Mouse (Mus musculus): Measurements from ENCODE around the gene Hivep2. TPM values are rescaled to one million over a fixed set of nuclear protein-coding genes. Genes with fewer than 3 reads are reported as not detected.

Gene Hivep2
- polyA plus RNA-seq, 1 experiment from 2014 or later: 11.7 TPM

DNA sequence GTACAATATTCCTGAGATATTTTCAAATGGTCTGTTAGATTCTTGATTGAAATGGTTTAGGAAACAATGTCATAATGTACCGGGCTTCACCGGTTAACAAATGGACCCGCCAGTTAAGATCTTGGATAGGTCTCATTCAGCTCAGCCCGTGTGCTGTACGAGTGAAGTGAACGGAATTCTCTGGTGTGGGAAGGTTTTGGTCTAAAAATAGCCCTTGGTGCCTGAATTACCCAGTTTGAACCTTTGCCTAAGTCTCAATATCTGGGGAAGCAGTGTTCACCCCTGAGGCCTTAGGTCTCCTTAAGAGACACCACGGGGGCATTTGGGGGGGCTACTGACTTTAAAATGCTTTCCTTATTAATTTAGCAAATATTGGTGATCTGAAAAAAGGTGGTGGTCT, 8.6 kb downstream of the Hivep2 start:
- no peaks in the 10 kb centered on the region for H3K27me3 ChIP-seq (replicated peaks)
- no peaks in the 10 kb centered on the region for H3K9me3 ChIP-seq (replicated peaks)
- WGBS: 76% methylated on average over 7 of the region's 7 CpGs
- H3K9ac ChIP-seq (replicated peaks): no peak overlapping the region
- H3K27ac ChIP-seq (replicated peaks): no peak overlapping the region
- H3K4me1 ChIP-seq: peaks cover 8% of the 10 kb centered on the region; the same call in 1 of the 2 replicates
- ATAC-seq (ENCODE audit: low FRiP score): no peak
- H3K4me3 ChIP-seq (replicated peaks): no peak overlapping the region
- H3K36me3 ChIP-seq: no peaks in the 10 kb centered on the region
- H3K4me2 ChIP-seq: no peak overlapping the region

DNA sequence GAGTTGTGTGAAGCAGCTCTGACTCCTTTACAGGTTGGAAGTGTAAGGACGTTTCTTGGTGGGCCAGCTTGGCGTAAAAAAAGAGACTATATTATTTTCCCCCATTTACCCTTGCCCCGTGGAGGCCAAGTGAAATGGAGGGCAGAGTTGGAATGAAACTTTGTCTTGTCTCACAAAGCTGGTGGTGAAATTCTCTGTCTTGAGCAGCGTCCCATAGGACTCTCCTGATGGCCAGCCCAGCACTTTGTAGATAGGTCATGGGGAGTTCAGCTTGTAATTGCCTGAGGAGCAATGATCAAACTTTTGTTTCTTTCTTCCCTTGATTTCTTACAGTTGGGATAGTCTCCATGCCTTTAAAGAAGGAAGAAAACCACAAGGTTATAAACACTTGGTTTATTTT, 10.0 kb downstream of the Hivep2 start:
- no peaks in the 10 kb centered on the region for H3K27me3 ChIP-seq (replicated peaks)
- H3K4me3 ChIP-seq (replicated peaks): no peak overlapping the region
- H3K4me2 ChIP-seq: no peak overlapping the region
- H3K9me3 ChIP-seq (replicated peaks): no peaks in the 10 kb centered on the region
- WGBS: 50% methylated on average over 4 of the region's 4 CpGs
- H3K36me3 ChIP-seq: no peaks in the 10 kb centered on the region
- no peak for ATAC-seq (ENCODE audit: low FRiP score)
- no peak overlapping the region for H3K9ac ChIP-seq (replicated peaks)
- peaks cover 8% of the 10 kb centered on the region; the same call in 1 of the 2 replicates for H3K4me1 ChIP-seq
- no peak overlapping the region for H3K27ac ChIP-seq (replicated peaks)

DNA sequence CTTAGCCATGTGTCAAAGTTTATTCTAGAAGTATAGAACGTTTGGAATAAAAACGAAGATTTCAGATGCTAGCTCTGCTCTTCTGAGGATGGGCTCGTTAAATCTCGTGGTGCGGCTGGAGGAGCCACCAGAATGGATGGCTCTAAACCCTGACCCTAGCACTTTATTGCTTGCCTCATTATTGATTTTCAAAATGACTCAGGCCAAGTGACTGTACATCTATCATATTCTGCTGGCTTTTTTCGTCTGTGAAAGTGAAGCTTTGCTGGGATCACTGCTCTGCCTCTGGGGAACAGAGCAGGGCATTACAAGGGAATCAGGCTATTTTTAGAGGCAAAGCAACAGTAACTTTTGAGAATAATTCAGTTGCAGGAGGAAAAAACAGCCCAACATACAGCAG, 10.4 kb downstream of the Hivep2 start:
- Histone ChIP-seq H3K4me3 (replicated peaks) (no peak overlapping the region), H3K4me1 (peaks cover 8% of the 10 kb centered on the region; the same call in 1 of the 2 replicates), H3K4me2 (no peak overlapping the region)

DNA sequence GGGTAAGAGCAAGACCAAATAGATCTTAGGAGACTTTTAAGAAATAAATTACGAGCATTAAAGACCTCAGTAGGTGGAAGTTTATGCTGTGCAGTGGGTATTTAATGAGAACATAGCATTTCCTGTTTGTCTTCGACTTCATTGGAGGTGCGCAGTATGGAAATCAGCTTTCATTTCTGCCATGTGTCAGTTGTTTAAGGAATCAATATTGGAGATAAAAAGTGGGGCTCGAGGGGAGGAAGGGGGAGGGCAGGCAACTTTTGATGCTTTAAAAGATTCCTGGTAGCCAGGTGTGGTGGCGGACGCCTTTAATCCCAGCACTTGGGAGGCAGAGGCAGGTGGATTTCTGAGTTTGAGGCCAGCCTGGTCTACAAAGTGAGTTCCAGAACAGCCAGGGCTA, 16.4 kb downstream of the Hivep2 start:
- H3K9ac ChIP-seq (replicated peaks): no peak overlapping the region
- no peak overlapping the region; the same call in 1 of the 2 replicates for H3K27ac ChIP-seq (replicated peaks)

More for the DNA sequence above, 10.4 kb downstream of the Hivep2 start:
- Histone ChIP-seq H3K27ac (replicated peaks) (no peak overlapping the region), H3K36me3 (no peaks in the 10 kb centered on the region), H3K9me3 (replicated peaks) (no peaks in the 10 kb centered on the region), H3K27me3 (replicated peaks) (no peaks in the 10 kb centered on the region), H3K9ac (replicated peaks) (no peak overlapping the region)
- WGBS: 40% methylated on average over 6 of the region's 6 CpGs
- no peak for ATAC-seq (ENCODE audit: low FRiP score)

DNA sequence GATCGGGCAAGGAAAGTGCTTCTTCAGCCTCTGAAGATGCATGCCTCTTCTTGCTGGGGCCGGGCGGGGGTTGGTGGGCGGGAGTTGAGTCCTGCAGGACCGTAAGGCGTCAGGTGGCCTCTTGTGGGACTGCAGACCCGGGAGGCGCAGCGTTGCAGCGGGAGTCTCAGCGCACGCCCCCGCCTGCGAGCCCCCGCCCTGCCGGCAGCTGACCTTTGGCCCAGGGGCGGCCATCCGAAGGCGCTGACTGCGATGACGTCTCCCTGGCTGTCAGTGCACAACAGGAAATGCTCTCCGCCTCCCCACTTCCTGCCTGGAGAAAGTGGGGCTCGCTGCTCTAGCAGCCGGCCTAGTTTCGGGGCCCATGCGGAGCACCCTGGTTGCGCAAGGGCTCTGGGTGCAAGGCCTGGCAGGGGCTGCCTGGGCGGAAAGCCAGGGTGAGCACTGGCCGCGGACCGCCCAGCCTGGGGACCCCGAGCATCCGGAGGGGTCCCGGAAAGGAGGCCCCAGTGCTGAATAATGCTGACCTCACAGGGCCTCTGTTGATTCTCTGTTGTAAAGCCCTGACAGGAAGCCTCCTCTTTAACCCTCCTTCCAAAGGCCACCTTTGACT, 17.0 kb downstream of the Hivep2 start:
- Histone ChIP-seq H3K9ac (replicated peaks) (peak overlapping the region; percentile 57), H3K4me2 (peak overlapping the region; percentile 75), H3K4me1 (peaks cover 19% of the 10 kb centered on the region), H3K27me3 (replicated peaks) (no peaks in the 10 kb centered on the region), H3K36me3 (no peaks in the 10 kb centered on the region), H3K27ac (replicated peaks) (peak overlapping the region; percentile 81), H3K4me3 (replicated peaks) (peak overlapping the region; percentile 52), H3K9me3 (replicated peaks) (no peaks in the 10 kb centered on the region)
- WGBS: 1% methylated on average over 34 of the region's 34 CpGs
- peak; percentile 91 for ATAC-seq (ENCODE audit: low FRiP score)

More for the DNA sequence above, 16.4 kb downstream of the Hivep2 start:
- H3K4me3 ChIP-seq (replicated peaks): peak overlapping the region; percentile 52
- peaks cover 19% of the 10 kb centered on the region for H3K4me1 ChIP-seq
- H3K36me3 ChIP-seq: no peaks in the 10 kb centered on the region
- no peak for ATAC-seq (ENCODE audit: low FRiP score)
- WGBS: 70% methylated on average over 6 of the region's 6 CpGs
- H3K27me3 ChIP-seq (replicated peaks): no peaks in the 10 kb centered on the region
- H3K9me3 ChIP-seq (replicated peaks): no peaks in the 10 kb centered on the region
- peak overlapping the region; percentile 75 for H3K4me2 ChIP-seq

DNA sequence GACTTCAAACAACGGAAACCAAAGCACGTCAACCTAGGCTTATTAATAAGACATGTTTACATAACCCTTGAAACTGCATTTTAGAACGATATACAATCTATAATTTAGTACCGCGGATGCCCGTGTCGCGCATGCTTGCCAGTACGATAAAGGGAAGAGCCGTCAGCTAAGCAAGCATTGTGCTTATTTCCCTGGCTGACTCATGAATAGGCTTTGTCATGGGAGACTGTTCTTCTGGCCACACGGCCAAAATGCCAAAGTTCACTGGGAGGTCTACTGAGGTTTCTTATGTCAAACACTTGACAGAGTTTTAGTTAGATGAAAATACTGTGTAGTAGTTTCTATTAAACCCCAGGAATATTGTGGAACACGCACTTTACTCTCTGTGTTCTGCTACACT, 17.8 kb downstream of the Hivep2 start:
- no peaks in the 10 kb centered on the region for H3K27me3 ChIP-seq (replicated peaks)
- no peaks in the 10 kb centered on the region for H3K9me3 ChIP-seq (replicated peaks)
- peaks cover 19% of the 10 kb centered on the region for H3K4me1 ChIP-seq
- ATAC-seq (ENCODE audit: low FRiP score): no peak
- H3K27ac ChIP-seq (replicated peaks): 0 out of 2 replicates have a peak overlapping the region, but pooled peaks have one; percentile 81
- H3K9ac ChIP-seq (replicated peaks): no peak overlapping the region
- no peaks in the 10 kb centered on the region for H3K36me3 ChIP-seq
- peak overlapping the region; percentile 75 for H3K4me2 ChIP-seq
- 27% methylated on average over 12 of the region's 12 CpGs for WGBS
- H3K4me3 ChIP-seq (replicated peaks): peak overlapping the region; percentile 52; the same call in 1 of the 2 replicates

DNA sequence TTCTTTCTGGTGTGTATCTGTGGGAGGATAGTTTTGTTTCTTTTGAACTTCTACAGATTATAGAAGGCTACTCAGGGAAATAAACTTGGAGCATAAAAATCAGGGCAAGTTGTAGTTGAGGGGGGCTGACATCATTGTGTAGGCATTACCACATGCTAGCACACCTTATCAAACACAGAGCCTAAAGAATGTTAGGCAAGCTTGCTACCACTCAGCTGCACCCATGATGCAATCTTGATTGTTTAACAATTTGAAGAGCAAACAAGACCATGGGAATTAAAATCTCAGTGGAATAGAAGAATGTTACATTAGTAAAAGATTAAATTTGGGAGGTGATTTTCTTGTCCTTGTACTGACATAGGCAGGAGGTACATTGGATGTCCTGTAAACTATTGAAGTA, 18.4 kb downstream of the Hivep2 start:
- H3K9me3 ChIP-seq (replicated peaks): no peaks in the 10 kb centered on the region
- H3K27ac ChIP-seq (replicated peaks): no peak overlapping the region
- H3K4me2 ChIP-seq: no peak overlapping the region
- H3K4me3 ChIP-seq (replicated peaks): no peak overlapping the region
- H3K9ac ChIP-seq (replicated peaks): no peak overlapping the region
- H3K36me3 ChIP-seq: no peaks in the 10 kb centered on the region
- no peaks in the 10 kb centered on the region for H3K27me3 ChIP-seq (replicated peaks)
- no peak for ATAC-seq (ENCODE audit: low FRiP score)
- peaks cover 19% of the 10 kb centered on the region for H3K4me1 ChIP-seq

DNA sequence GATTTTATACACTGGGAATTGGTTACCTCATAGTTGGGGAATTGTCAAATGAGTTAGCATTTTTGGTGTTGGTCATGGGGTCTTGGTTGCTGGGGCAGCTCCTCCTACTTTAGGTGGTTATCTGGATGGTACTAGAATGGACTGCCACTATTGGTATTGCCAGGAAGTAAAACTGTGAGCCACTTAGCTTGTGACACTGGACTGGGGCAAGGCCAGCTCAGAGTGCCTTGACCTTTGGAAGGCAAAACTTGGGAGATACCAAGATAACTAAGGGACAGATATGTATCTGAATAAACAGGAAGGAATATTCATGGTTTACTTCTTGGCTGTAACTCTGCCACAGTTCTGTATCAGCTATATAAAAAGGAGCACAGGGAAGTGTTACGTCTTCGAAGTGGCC, 20.7 kb downstream of the Hivep2 start:
- H3K4me2 ChIP-seq: no peak overlapping the region
- H3K27me3 ChIP-seq (replicated peaks): no peaks in the 10 kb centered on the region
- no peaks in the 10 kb centered on the region for H3K36me3 ChIP-seq
- H3K4me1 ChIP-seq: peaks cover 19% of the 10 kb centered on the region
- no peak overlapping the region for H3K4me3 ChIP-seq (replicated peaks)
- H3K9me3 ChIP-seq (replicated peaks): no peaks in the 10 kb centered on the region
- no peak for ATAC-seq (ENCODE audit: low FRiP score)
- no peak overlapping the region for H3K27ac ChIP-seq (replicated peaks)
- WGBS: 90% methylated on average over 2 of the region's 2 CpGs
- no peak overlapping the region for H3K9ac ChIP-seq (replicated peaks)

DNA sequence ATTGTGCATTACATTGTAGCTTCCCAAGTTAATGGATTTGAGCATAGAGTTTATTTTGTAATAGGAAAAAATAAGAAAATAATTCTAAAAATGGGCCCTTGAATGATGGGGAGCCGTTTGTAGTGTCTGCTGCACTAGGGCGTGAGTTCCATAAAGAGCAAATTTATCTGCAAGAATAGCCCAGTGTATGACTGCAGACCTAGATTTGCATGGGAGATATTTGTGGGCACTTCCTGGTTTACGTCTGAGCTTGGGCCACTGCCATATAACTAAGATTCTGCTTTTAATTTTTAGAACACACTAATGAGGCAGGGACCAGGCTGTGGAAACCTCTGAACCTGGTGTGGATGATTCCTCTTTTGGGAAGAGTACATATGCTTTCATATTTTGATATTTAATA, 21.5 kb downstream of the Hivep2 start:
- no peak overlapping the region for H3K4me3 ChIP-seq (replicated peaks)
- 88% methylated on average over 3 of the region's 3 CpGs for WGBS
- no peak overlapping the region for H3K27ac ChIP-seq (replicated peaks)
- no peaks in the 10 kb centered on the region for H3K27me3 ChIP-seq (replicated peaks)
- H3K9ac ChIP-seq (replicated peaks): no peak overlapping the region
- no peak for ATAC-seq (ENCODE audit: low FRiP score)
- peaks cover 18% of the 10 kb centered on the region for H3K4me1 ChIP-seq
- no peak overlapping the region for H3K4me2 ChIP-seq
- H3K36me3 ChIP-seq: no peaks in the 10 kb centered on the region
- H3K9me3 ChIP-seq (replicated peaks): no peaks in the 10 kb centered on the region

DNA sequence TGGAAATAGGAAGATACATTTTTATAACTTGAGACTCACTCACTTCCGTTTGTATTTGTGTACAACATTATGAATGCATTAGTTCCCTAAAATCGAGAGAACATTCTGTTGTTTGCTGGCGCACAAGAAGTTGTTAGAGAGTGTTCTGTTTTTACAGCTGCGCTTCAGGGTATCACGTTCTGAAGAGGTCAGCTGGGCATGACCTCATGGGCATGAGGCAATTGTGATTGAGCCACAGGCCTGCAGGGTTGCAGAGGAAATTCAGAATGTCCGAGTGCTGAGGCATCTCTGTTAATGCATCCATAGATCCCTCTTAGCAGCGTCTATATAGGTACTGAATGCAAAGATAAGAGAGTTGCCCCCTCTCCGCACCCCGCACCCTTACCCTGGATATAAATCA, 22.4 kb downstream of the Hivep2 start:
- Histone ChIP-seq H3K27me3 (replicated peaks) (no peaks in the 10 kb centered on the region), H3K4me3 (replicated peaks) (no peak overlapping the region), H3K36me3 (no peaks in the 10 kb centered on the region), H3K4me2 (no peak overlapping the region), H3K4me1 (peaks cover 9% of the 10 kb centered on the region), H3K9ac (replicated peaks) (no peak overlapping the region), H3K27ac (replicated peaks) (no peak overlapping the region), H3K9me3 (replicated peaks) (no peaks in the 10 kb centered on the region)
- ATAC-seq (ENCODE audit: low FRiP score): no peak
- 66% methylated on average over 9 of the region's 9 CpGs for WGBS

DNA sequence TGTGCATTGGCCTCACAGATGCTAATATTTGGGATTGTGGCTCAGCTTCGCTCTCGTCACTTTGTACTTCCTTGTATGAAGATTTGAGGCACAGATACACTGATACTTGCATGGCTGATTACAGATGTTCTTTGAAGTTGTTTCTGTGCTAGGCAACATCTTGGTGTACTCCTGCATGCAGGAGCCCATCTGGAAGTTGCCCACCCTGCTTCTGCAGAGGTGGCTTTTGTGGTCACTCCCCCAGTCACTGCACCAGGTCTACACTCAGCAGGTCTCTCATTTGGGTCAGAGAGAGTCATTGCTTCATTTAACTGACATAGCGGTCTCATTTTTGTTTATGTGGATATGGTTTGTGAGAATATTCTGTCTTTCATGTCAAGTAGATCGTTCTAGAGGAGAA, 22.9 kb downstream of the Hivep2 start:
- Histone ChIP-seq H3K27me3 (replicated peaks) (no peaks in the 10 kb centered on the region), H3K36me3 (no peaks in the 10 kb centered on the region), H3K4me3 (replicated peaks) (no peak overlapping the region), H3K4me1 (peaks cover 5% of the 10 kb centered on the region; the same call in 1 of the 2 replicates), H3K27ac (replicated peaks) (no peak overlapping the region), H3K4me2 (no peak overlapping the region), H3K9ac (replicated peaks) (no peak overlapping the region), H3K9me3 (replicated peaks) (no peaks in the 10 kb centered on the region)
- no peak for ATAC-seq (ENCODE audit: low FRiP score)
- WGBS: 83% methylated on average over 4 of the region's 4 CpGs

DNA sequence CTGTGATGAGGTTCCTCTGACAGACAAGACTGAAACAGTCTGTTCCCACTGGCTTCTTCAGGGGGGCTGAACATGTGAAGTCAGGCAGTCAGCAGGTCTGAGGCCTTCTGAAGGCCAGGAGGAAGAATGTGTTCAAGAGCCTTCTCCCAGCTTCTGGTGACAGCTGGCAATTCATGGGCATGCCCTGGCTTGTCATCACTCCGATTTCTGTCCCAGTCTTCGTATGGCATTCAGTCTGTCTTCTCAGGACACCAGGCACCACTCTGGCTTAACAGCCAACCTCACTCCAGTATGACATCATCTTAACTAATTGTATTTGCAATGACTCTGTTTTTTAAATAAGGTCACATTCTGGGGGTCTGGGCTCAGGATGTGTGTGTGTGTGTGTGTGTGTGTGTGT, 25.0 kb downstream of the Hivep2 start:
- H3K9me3 ChIP-seq (replicated peaks): no peaks in the 10 kb centered on the region
- no peak overlapping the region for H3K9ac ChIP-seq (replicated peaks)
- no peak overlapping the region for H3K27ac ChIP-seq (replicated peaks)
- H3K4me1 ChIP-seq: no peaks in the 10 kb centered on the region
- H3K36me3 ChIP-seq: no peaks in the 10 kb centered on the region
- H3K4me2 ChIP-seq: no peak overlapping the region
- no peak overlapping the region for H3K4me3 ChIP-seq (replicated peaks)
- H3K27me3 ChIP-seq (replicated peaks): no peaks in the 10 kb centered on the region
- ATAC-seq (ENCODE audit: low FRiP score): no peak
- WGBS: 94% methylated on average over 2 of the region's 2 CpGs
